Mouse (Mus musculus): ENCODE results near the gene Slc51a.

Slc51a gene

GRCm38 (mm10) chr16:32431047-32431591 is 56.6 kb downstream of the Slc51a start:
- peak; percentile 50 for DNase-seq (ENCODE audit: low read depth, low spot score)

DNA sequence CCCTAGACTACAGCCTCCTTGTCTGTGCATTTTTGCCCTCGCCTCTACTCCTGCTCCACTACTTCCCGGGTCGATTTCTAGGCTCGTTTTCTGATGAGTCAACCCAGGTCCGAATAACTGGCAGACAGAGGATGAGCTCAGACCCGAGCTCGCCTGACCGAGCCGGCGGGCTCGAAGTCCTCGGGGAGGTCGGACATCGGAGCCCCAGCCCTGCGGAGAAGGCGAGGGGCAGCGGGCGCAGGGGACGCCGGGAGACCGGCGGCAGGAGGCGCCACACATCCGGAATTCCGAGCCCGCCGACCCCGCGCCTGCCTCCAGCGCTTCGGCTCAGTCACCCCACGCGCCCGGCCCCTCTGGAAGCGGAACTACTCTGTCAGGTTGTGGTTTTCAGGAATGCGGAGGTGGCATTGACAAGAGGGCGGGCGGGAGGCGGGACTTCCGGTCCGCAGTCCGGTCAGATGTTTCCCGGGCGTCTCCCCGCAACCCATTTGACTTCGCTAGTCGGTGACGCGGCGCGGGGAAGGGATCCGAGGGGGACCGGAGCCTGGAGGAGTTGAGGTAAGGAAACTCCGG is 57.1 kb downstream of the Slc51a start, which contains the start of gene Pcyt1a:
TSS of gene Pcyt1a (plus strand) at position 448 of the 573 bp plus-strand sequence.
- peak; percentile 88 for DNase-seq (ENCODE audit: low read depth, low spot score)

- DNase-seq (ENCODE audit: low read depth, low spot score), result no peak
Measured at GRCm38 (mm10) chr16:32427506-32427905, 60.2 kb downstream of the Slc51a start.
